Mouse (Mus musculus) ES-E14 (cell line): Measurements from ENCODE around the gene Ccdc173. TPM values are rescaled to one million over a fixed set of nuclear protein-coding genes. Genes with fewer than 3 reads are reported as not detected.
A peak's percentile ranks its signal among the peaks of the same experiment; 100 is the strongest.

ENCODE experiments used
- DNase-seq: peaks from one replicate; pipeline ENCODE4 v3.0.0-alpha.2; 2013; ENCODE audit warnings: low read depth, low spot score
- H3K27ac ChIP-seq: 2 replicates; pipeline ENCODE4 v1.5.1; 2012; ENCODE audit warnings: low read depth, mild to moderate bottlenecking, low read length, moderate library complexity, mixed read lengths; ENCODE audit not compliant: poor library complexity, insufficient read depth, severe bottlenecking
- H3K36me3 ChIP-seq: 2 replicates; pipeline ENCODE4 v1.6.1; 2012; ENCODE audit warnings: mild to moderate bottlenecking, low read length, moderate library complexity, mixed read lengths; ENCODE audit not compliant: control insufficient read depth, poor library complexity, insufficient read depth, severe bottlenecking
- H3K4me1 ChIP-seq, 2 experiments: fragments of 150-350 bp in 1 of 2; sonication (generic) in 1 of 2; 2 replicates each; pipeline ENCODE4 v1.6.1; 2012; ENCODE audit warnings: low read length in 2 of 2, mild to moderate bottlenecking in 1 of 2, mixed read lengths in 1 of 2; ENCODE audit not compliant: control insufficient read depth in 2 of 2, insufficient read depth in 2 of 2, poor library complexity in 1 of 2
- H3K4me3 ChIP-seq, 2 experiments: fragments of 150-350 bp in 1 of 2; sonication (generic) in 1 of 2; 2 replicates each; pipeline ENCODE4 v1.5.1; 2012; ENCODE audit warnings: low read length in 2 of 2, low read depth in 1 of 2, mild to moderate bottlenecking in 1 of 2, mixed read lengths in 1 of 2; ENCODE audit not compliant: insufficient read depth in 1 of 2, poor library complexity in 1 of 2, severe bottlenecking in 1 of 2
- H3K9ac ChIP-seq: 2 replicates; pipeline ENCODE4 v1.6.1; 2012; ENCODE audit warnings: low read depth, mild to moderate bottlenecking, low read length, mixed read lengths; ENCODE audit not compliant: poor library complexity, insufficient read depth, severe bottlenecking
- H3K9me3 ChIP-seq: fragments of 150-350 bp; sonication (generic); 2 replicates; pipeline ENCODE4 v1.6.1; 2012; ENCODE audit warnings: low read depth, mild to moderate bottlenecking, low read length; ENCODE audit not compliant: control insufficient read depth, insufficient read depth
- CHD2 ChIP-seq: IDR thresholded peaks from 2 replicates; pipeline ENCODE4 v1.6.1; 2014; ENCODE audit warnings: mild to moderate bottlenecking, low read depth, low read length, inconsistent platforms
- HCFC1 ChIP-seq: IDR thresholded peaks from 2 replicates; pipeline ENCODE4 v1.6.1; 2012; ENCODE audit warnings: low read length, inconsistent platforms, borderline replicate concordance; ENCODE audit not compliant: insufficient read depth
- MAFK ChIP-seq: IDR thresholded peaks from 2 replicates; pipeline ENCODE4 v1.6.1; 2014; ENCODE audit warnings: mild to moderate bottlenecking, low read depth, low read length, inconsistent platforms; ENCODE audit not compliant: insufficient read depth
- ZC3H11A ChIP-seq: IDR thresholded peaks from 2 replicates; pipeline ENCODE4 v1.6.1; 2012; ENCODE audit warnings: low read depth, mild to moderate bottlenecking, inconsistent platforms, low read length, borderline replicate concordance
- ZNF384 ChIP-seq: IDR thresholded peaks from 2 replicates; pipeline ENCODE4 v1.6.1; 2012; ENCODE audit warnings: low read depth, low read length, inconsistent platforms
- in situ Hi-C, 2 experiments: fragments of 600-800 bp; cut with MboI; formaldehyde crosslinking; loops; one replicate each; pipeline ENCODE4 v1.15.1; 2025; ENCODE audit warnings: low sequenced_read_pairs in 2 of 2, inconsistent platforms in 1 of 2; ENCODE audit not compliant: unreplicated experiment in 2 of 2
- total RNA-seq: library from RNA; depleted of rRNA; stranded (reverse); fragments of 300-350 nt; gene quantifications from 2 replicates; pipeline ENCODE4 v1.2.3, GENCODE M21; 2012; rRNA removed

The Ccdc173 gene
- 0.98 and 1.1 TPM in 2 replicates for total RNA-seq

- H3K36me3 ChIP-seq = no peaks in the 10 kb centered on the region
- peak; percentile 98 for DNase-seq
- no peaks in the 10 kb centered on the region for H3K4me1 ChIP-seq
- H3K9ac ChIP-seq = peak within 1 kb of the TSS; percentile 89
- TF ChIP-seq HCFC1 (peak; percentile 37; the same call in 1 of the 2 replicates), MAFK (no peak)
- H3K4me3 ChIP-seq = peak within 1 kb of the TSS; percentile 79 to 88
- in situ Hi-C loops = loop anchor here in 1 of 2 experiments (10.0 kb wide), 1 partner anchor 155 kb away; no protein-coding TSS in a partner anchor
- peak within 1 kb of the TSS; percentile 14; the same call in 1 of the 2 replicates for H3K27ac ChIP-seq
- H3K9me3 ChIP-seq = no peaks in the 10 kb centered on the region
These were observed at the start of gene Ccdc173, which contains the start of gene Phospho2 for GRCm38 (mm10) chr2:69789429-69790069. Ccdc173 (minus strand) TSS chr2:69789575. Phospho2 (plus strand) TSS chr2:69789623.

GRCm38 (mm10) chr2:69838707-69839106 is 49.3 kb upstream of the Ccdc173 start:
- no peak overlapping the region for H3K4me3 ChIP-seq
- no peak for DNase-seq
- no peaks in the 10 kb centered on the region for H3K9me3 ChIP-seq
- no peak overlapping the region for H3K27ac ChIP-seq
- no peaks in the 10 kb centered on the region; the same call in 1 of the 2 replicates for H3K36me3 ChIP-seq
- TF ChIP-seq MAFK (no peak), ZNF384 (no peak), ZC3H11A (no peak), CHD2 (no peak), HCFC1 (no peak)
- in situ Hi-C loops = no loop called here
- no peak overlapping the region for H3K9ac ChIP-seq
- no peaks in the 10 kb centered on the region for H3K4me1 ChIP-seq

- Histone ChIP-seq H3K36me3 (peaks cover 2% of the 10 kb centered on the region; the same call in 1 of the 2 replicates), H3K27ac (no peak overlapping the region), H3K9ac (no peak overlapping the region), H3K4me1 (no peaks in the 10 kb centered on the region), H3K4me3 (no peak overlapping the region), H3K9me3 (no peaks in the 10 kb centered on the region)
- in situ Hi-C loops = no loop called here
- TF ChIP-seq ZC3H11A (no peak), CHD2 (no peak), HCFC1 (no peak), ZNF384 (no peak), MAFK (no peak)
- DNase-seq = no peak
These were observed 48.6 kb upstream of the Ccdc173 start for GRCm38 (mm10) chr2:69837996-69838395.

- no peaks in the 10 kb centered on the region for H3K9me3 ChIP-seq
- no peak overlapping the region for H3K4me3 ChIP-seq
- H3K36me3 ChIP-seq = peaks cover 2% of the 10 kb centered on the region; the same call in 1 of the 2 replicates
- TF ChIP-seq CHD2 = no peak
- TF ChIP-seq ZNF384 = peak; percentile 83
- no peak for DNase-seq
- no peak overlapping the region for H3K27ac ChIP-seq
- no peak overlapping the region for H3K9ac ChIP-seq
- no peaks in the 10 kb centered on the region for H3K4me1 ChIP-seq
- in situ Hi-C loops = no loop called here
These were observed 48.0 kb upstream of the Ccdc173 start for GRCm38 (mm10) chr2:69837244-69837967.
